Mouse (Mus musculus) ES-CJ7 (cell line): ENCODE measurements around the gene Smpd2.

ENCODE experiments used
- DNase-seq: peaks from one replicate; pipeline ENCODE4 v3.0.0; 2011; ENCODE audit warnings: low read depth, low spot score

Smpd2 gene

GRCm38 (mm10) chr10:41488877-41489276 lies 1.3 kb downstream of the Smpd2 start:
- DNase-seq: no peak

- DNase-seq: no peak
These were observed 3.5 kb downstream of the Smpd2 start for GRCm38 (mm10) chr10:41486506-41487170.

GRCm38 (mm10) chr10:41485778-41486177 lies 4.4 kb downstream of the Smpd2 start:
- no peak for DNase-seq

DNA sequence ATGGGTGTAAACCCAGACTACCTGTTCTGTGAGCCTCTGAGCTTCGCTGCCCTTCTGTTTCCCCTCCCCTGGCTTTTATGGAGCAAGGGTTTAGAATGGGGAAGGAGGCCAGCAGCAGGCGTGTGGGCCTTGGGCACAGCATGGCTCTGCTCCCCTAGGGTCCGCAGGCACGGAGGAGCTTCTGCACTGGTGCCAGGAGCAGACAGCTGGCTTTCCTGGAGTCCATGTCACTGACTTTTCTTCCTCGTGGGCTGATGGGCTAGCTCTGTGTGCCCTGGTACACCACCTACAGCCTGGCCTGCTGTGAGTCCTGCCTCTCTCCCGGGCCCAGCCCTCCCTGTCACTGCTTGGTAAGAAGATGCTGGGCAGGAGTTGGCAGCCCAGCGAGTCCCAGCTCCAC lies 7.7 kb downstream of the Smpd2 start:
- DNase-seq: no peak

GRCm38 (mm10) chr10:41480938-41481880 lies 9.0 kb downstream of the Smpd2 start:
- peak; percentile 40 for DNase-seq

- no peak for DNase-seq
These were observed 10.2 kb downstream of the Smpd2 start for GRCm38 (mm10) chr10:41479961-41480360.

- peak; percentile 73 for DNase-seq
These were observed 12.6 kb downstream of the Smpd2 start for GRCm38 (mm10) chr10:41477278-41478181.

DNA sequence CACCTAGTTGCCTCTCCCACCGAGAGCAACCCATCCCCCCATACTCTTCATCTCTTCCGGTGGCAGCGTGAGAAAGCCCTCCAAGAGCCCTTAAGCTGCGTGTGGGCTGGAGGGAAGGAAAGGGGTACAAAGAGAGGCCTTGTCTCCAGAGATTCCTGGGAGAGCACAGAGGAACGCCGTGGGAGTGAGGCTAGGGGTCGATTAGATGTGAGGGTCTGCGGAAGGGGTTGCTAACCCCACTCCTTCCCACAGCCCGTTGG lies 13.2 kb downstream of the Smpd2 start:
- peak; percentile 31 for DNase-seq

DNA sequence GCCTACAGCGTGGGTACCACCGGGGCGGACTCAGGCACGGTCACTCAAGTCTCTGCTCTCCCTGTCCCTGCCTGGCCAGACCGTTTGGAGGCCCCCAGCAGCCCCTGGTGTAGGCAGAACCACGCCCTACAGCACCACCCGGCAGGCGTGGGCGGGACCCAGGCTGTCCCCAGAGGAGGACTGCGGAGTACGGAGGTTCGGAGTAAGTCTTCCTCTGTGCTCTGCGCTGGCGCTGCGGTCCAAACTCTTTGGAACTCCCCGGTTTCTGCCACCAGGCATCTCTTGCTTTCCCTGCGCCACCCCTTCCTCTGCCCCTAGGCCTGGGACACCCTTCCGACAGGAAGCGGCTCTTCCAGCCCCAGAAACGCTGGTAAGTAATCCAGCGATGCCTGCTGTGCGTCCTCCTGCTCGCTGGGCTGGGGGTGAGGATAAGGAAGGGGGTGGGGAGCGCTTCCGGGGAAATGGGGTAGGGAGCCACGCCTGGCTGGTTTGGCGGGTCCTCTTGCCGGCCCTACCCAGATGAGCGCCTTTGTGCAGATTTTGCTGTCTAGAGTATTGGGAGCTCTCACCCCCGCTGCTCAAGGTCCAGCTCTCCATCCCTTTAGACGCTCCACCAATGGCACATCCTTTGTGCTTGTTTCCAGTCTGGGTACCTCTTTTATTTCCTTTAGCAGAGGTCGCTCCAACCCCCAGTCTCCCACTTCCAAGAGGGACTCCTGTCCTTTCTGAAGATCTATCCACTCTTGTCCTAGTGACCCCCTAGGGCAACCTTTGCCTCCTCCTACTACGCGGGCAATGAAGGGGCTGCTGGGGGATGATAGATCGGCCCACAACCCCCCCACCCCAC lies 13.8 kb downstream of the Smpd2 start, which contains the start of gene Mical1:
Mical1 (plus strand) TSS at position 144 of the 847 bp plus-strand sequence.
- DNase-seq: peak; percentile 64

- no peak for DNase-seq
These were observed 15.2 kb downstream of the Smpd2 start for GRCm38 (mm10) chr10:41474981-41475391.

GRCm38 (mm10) chr10:41473782-41474468 lies 16.2 kb downstream of the Smpd2 start:
- no peak for DNase-seq

GRCm38 (mm10) chr10:41472962-41473481 lies 17.1 kb downstream of the Smpd2 start:
- peak; percentile 71 for DNase-seq

DNA sequence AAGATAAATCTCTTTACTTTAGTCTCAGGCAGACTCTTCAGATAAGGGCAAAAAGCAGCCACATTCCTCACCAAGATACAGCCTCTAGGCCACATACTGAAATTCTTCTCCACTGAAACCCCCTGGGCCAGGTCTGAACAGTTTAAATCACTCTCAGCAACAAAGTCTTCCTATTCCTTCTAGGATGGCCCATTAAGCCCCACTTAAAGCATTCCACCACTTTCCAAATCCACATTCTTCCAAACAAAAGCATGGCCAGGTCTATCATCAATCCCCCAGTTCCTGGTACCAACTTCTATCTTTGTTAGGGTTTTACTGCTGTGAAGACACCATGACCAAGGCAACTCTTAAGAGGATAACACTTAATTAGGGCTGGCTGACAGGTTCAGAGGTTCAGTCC lies 17.6 kb downstream of the Smpd2 start:
- DNase-seq: peak; percentile 52

- DNase-seq: no peak
These were observed 19.5 kb downstream of the Smpd2 start for GRCm38 (mm10) chr10:41470693-41471092.

- peak; percentile 96 for DNase-seq
These were observed 22.8 kb downstream of the Smpd2 start for GRCm38 (mm10) chr10:41467325-41467724.

DNA sequence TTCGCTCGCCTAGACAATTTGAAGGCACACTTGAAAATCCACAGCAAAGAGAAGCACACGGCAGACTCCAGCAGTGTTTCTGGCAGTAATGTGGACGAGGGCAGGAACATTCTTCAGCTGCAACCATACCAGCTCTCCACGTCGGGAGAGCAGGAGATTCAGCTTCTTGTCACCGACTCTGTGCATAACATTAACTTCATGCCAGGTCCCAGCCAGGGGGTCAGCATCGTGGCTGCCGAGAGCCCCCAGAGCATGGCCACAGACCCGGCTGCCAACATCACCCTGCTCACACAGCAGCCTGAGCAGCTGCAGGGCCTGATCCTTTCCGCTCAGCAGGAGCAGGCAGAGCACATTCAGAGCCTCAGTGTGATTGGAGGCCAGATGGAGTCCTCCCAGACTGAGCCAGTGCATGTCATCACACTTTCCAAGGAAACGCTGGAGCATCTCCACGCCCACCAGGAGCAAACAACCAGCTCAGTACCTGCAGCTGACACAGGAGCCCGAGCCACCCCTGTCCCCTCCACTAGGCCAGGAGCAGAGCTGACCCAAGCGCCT lies 25.7 kb downstream of the Smpd2 start:
- DNase-seq: peak; percentile 72

- no peak for DNase-seq
These were observed 29.0 kb downstream of the Smpd2 start for GRCm38 (mm10) chr10:41461057-41461722.

DNA sequence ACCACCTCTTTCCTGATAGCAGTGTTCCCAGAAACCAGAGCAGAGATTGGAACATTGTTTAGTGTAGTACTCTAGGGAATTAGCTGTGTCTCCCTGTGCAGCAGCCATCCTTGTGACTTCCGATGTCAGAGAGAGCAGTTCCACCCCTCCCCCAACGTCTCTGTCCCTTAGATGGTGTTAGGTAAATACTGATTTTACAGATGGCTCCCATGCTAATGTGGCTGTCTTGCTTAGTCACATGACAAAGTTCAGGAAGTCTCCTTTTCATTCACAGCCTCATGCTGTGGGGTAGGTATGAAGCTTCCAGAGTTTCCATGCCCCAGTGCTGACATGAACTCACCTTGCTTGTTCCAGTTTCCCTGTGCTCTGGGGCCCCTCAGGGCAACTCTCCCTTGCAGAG lies 29.7 kb downstream of the Smpd2 start:
- peak; percentile 60 for DNase-seq

DNA sequence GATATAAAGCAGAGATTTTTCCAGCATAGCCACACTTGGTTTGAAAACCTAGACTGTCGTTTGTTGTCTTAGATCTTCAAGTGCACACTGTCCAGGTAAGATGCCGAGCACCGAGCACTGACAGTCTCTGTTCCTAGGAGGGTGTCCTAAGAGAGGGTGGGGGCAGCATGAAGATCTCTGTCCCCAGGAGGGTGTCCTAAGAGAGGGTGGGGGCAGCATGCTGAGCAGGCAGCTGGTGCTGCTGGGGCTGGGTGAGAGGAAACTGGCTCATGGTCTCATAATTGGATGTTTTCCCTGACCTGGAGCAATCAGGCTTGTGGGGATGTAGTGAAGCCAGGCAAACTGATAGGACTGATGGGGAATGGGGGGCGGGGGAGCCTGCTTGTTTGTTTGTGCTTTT lies 30.2 kb downstream of the Smpd2 start:
- no peak for DNase-seq
